Mouse (Mus musculus): Measurements from ENCODE around the gene Zg16. TPM values are rescaled to one million over a fixed set of nuclear protein-coding genes. Genes with fewer than 3 reads are reported as not detected.
A peak's percentile ranks its signal among the peaks of the same experiment; 100 is the strongest.

Gene Zg16
- polyA plus RNA-seq, 1 experiment from 2014 or later = not detected

DNA sequence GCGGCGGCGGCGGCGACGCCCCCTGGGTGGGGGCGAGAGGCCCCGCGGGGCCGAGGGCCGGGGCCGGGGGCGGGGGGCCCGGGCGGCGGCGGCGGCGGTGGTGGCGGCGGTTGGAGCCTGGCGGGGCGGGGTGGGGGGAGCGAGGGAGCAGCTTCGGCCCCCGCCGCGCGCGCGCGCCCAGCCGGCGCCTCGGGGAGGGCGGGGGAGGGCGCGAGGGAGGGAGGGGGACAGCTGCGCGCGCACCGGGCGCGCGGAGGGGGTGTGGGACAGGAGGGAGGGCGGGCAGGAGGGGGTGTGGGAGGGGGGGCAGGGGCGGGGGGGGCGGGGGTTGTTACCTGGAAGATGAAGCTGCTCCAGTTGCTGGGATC is 60.5 kb downstream of the Zg16 start:
- H3K4me3 ChIP-seq (ENCODE audit: control insufficient read depth in 1 of 2, insufficient read depth in 1 of 2, low read depth in 1 of 2, low read length in 2 of 2) = peak overlapping the region; percentile 88 to 98
- no peak for ATAC-seq (ENCODE audit: insufficient number of reproducible peaks, insufficient read depth, low FRiP score, low read depth)
- peak overlapping the region; percentile 96 for H3K4me2 ChIP-seq (ENCODE audit: low read length)
- H3K9ac ChIP-seq (ENCODE audit: low read length) = peak overlapping the region; percentile 99
- H3K9me3 ChIP-seq (ENCODE audit: control insufficient read depth, low read length) = no peaks in the 10 kb centered on the region
- no peaks in the 10 kb centered on the region for H3K27me3 ChIP-seq (ENCODE audit: control insufficient read depth, insufficient read depth, low read length)
- H3K36me3 ChIP-seq (ENCODE audit: control insufficient read depth, insufficient read depth, low read length) = peaks cover 72% of the 10 kb centered on the region
- H3K27ac ChIP-seq (replicated peaks in 1 of 2; ENCODE audit: control insufficient read depth in 1 of 2, insufficient read depth in 1 of 2, low read depth in 2 of 2, low read length in 2 of 2) = peak overlapping the region; percentile 91 to 100
- H3K4me1 ChIP-seq (ENCODE audit: control insufficient read depth in 2 of 2, insufficient read depth in 2 of 2, low read length in 2 of 2) = peaks cover 19 to 40% of the 10 kb centered on the region in 2 experiments
- no CpG with 5 or more reads among the region's 48 CpGs for WGBS

GRCm38 (mm10) chr7:127026161-127026600 is 60.9 kb downstream of the Zg16 start:
- Histone ChIP-seq H3K4me2 (ENCODE audit: low read length) (peak overlapping the region; percentile 96), H3K4me3 (ENCODE audit: control insufficient read depth in 1 of 2, insufficient read depth in 1 of 2, low read depth in 1 of 2, low read length in 2 of 2) (peak overlapping the region; percentile 88 to 98), H3K4me1 (ENCODE audit: control insufficient read depth in 2 of 2, insufficient read depth in 2 of 2, low read length in 2 of 2) (peaks cover 23 to 45% of the 10 kb centered on the region in 2 experiments), H3K9ac (ENCODE audit: low read length) (peak overlapping the region; percentile 99), H3K9me3 (ENCODE audit: control insufficient read depth, low read length) (no peaks in the 10 kb centered on the region), H3K27me3 (ENCODE audit: control insufficient read depth, insufficient read depth, low read length) (no peaks in the 10 kb centered on the region), H3K36me3 (ENCODE audit: control insufficient read depth, insufficient read depth, low read length) (peaks cover 67% of the 10 kb centered on the region), H3K27ac (replicated peaks in 1 of 2; ENCODE audit: control insufficient read depth in 1 of 2, insufficient read depth in 1 of 2, low read depth in 2 of 2, low read length in 2 of 2) (peak overlapping the region; percentile 91 to 100)
- ATAC-seq (ENCODE audit: insufficient number of reproducible peaks, insufficient read depth, low FRiP score, low read depth) = peak; percentile 29
- WGBS = under 1% methylated on average over 42 of the region's 48 CpGs

GRCm38 (mm10) chr7:127025556-127026160 is 61.5 kb downstream of the Zg16 start:
- H3K4me3 ChIP-seq (ENCODE audit: control insufficient read depth in 1 of 2, insufficient read depth in 1 of 2, low read depth in 1 of 2, low read length in 2 of 2) = peak overlapping the region; percentile 88 to 98
- peaks cover 26 to 49% of the 10 kb centered on the region in 2 experiments for H3K4me1 ChIP-seq (ENCODE audit: control insufficient read depth in 2 of 2, insufficient read depth in 2 of 2, low read length in 2 of 2)
- H3K4me2 ChIP-seq (ENCODE audit: low read length) = peak overlapping the region; percentile 96
- H3K36me3 ChIP-seq (ENCODE audit: control insufficient read depth, insufficient read depth, low read length) = peaks cover 62% of the 10 kb centered on the region
- ATAC-seq (ENCODE audit: insufficient number of reproducible peaks, insufficient read depth, low FRiP score, low read depth) = no peak
- H3K27ac ChIP-seq (replicated peaks in 1 of 2; ENCODE audit: control insufficient read depth in 1 of 2, insufficient read depth in 1 of 2, low read depth in 2 of 2, low read length in 2 of 2) = peak overlapping the region; percentile 91 to 100
- no peaks in the 10 kb centered on the region for H3K9me3 ChIP-seq (ENCODE audit: control insufficient read depth, low read length)
- peak overlapping the region; percentile 99 for H3K9ac ChIP-seq (ENCODE audit: low read length)
- H3K27me3 ChIP-seq (ENCODE audit: control insufficient read depth, insufficient read depth, low read length) = no peaks in the 10 kb centered on the region
- under 1% methylated on average over 57 of the region's 65 CpGs for WGBS

- Histone ChIP-seq H3K27me3 (ENCODE audit: control insufficient read depth, insufficient read depth, low read length) (no peaks in the 10 kb centered on the region), H3K4me2 (ENCODE audit: low read length) (peak overlapping the region; percentile 96), H3K9ac (ENCODE audit: low read length) (peak overlapping the region; percentile 99), H3K4me3 (ENCODE audit: control insufficient read depth in 1 of 2, insufficient read depth in 1 of 2, low read depth in 1 of 2, low read length in 2 of 2) (peak overlapping the region; percentile 88 to 98), H3K36me3 (ENCODE audit: control insufficient read depth, insufficient read depth, low read length) (peaks cover 55% of the 10 kb centered on the region), H3K4me1 (ENCODE audit: control insufficient read depth in 2 of 2, insufficient read depth in 2 of 2, low read length in 2 of 2) (peaks cover 31 to 56% of the 10 kb centered on the region in 2 experiments), H3K27ac (replicated peaks in 1 of 2; ENCODE audit: control insufficient read depth in 1 of 2, insufficient read depth in 1 of 2, low read depth in 2 of 2, low read length in 2 of 2) (peak overlapping the region; percentile 91 to 100), H3K9me3 (ENCODE audit: control insufficient read depth, low read length) (no peaks in the 10 kb centered on the region)
- under 1% methylated on average over 30 of the region's 30 CpGs for WGBS
- peak; percentile 8 for ATAC-seq (ENCODE audit: insufficient number of reproducible peaks, insufficient read depth, low FRiP score, low read depth)
These were observed 62.2 kb downstream of the Zg16 start for GRCm38 (mm10) chr7:127024755-127025555.

GRCm38 (mm10) chr7:127023896-127024690 is 63.0 kb downstream of the Zg16 start:
- WGBS = 25% methylated on average over 19 of the region's 19 CpGs
- H3K4me2 ChIP-seq (ENCODE audit: low read length) = peak overlapping the region; percentile 96
- H3K27ac ChIP-seq (replicated peaks in 1 of 2; ENCODE audit: control insufficient read depth in 1 of 2, insufficient read depth in 1 of 2, low read depth in 2 of 2, low read length in 2 of 2) = peak overlapping the region in 1 of 2 experiments; percentile 100; a peak in 2 of 4 replicates
- no peaks in the 10 kb centered on the region for H3K27me3 ChIP-seq (ENCODE audit: control insufficient read depth, insufficient read depth, low read length)
- H3K9ac ChIP-seq (ENCODE audit: low read length) = peak overlapping the region; percentile 99
- peak overlapping the region; percentile 88 to 98 for H3K4me3 ChIP-seq (ENCODE audit: control insufficient read depth in 1 of 2, insufficient read depth in 1 of 2, low read depth in 1 of 2, low read length in 2 of 2)
- H3K9me3 ChIP-seq (ENCODE audit: control insufficient read depth, low read length) = no peaks in the 10 kb centered on the region
- H3K36me3 ChIP-seq (ENCODE audit: control insufficient read depth, insufficient read depth, low read length) = peaks cover 46% of the 10 kb centered on the region
- peaks cover 31 to 57% of the 10 kb centered on the region in 2 experiments for H3K4me1 ChIP-seq (ENCODE audit: control insufficient read depth in 2 of 2, insufficient read depth in 2 of 2, low read length in 2 of 2)
- ATAC-seq (ENCODE audit: insufficient number of reproducible peaks, insufficient read depth, low FRiP score, low read depth) = no peak

GRCm38 (mm10) chr7:127023272-127023691 is 63.8 kb downstream of the Zg16 start:
- Histone ChIP-seq H3K4me3 (ENCODE audit: control insufficient read depth in 1 of 2, insufficient read depth in 1 of 2, low read depth in 1 of 2, low read length in 2 of 2) (peak overlapping the region in 1 of 2 experiments; percentile 98; a peak in 1 of 4 replicates), H3K4me1 (ENCODE audit: control insufficient read depth in 2 of 2, insufficient read depth in 2 of 2, low read length in 2 of 2) (peaks cover 31 to 57% of the 10 kb centered on the region in 2 experiments), H3K4me2 (ENCODE audit: low read length) (peak overlapping the region; percentile 96), H3K36me3 (ENCODE audit: control insufficient read depth, insufficient read depth, low read length) (peaks cover 38% of the 10 kb centered on the region), H3K27ac (replicated peaks in 1 of 2; ENCODE audit: control insufficient read depth in 1 of 2, insufficient read depth in 1 of 2, low read depth in 2 of 2, low read length in 2 of 2) (no peak overlapping the region), H3K27me3 (ENCODE audit: control insufficient read depth, insufficient read depth, low read length) (no peaks in the 10 kb centered on the region), H3K9ac (ENCODE audit: low read length) (peak overlapping the region; percentile 99), H3K9me3 (ENCODE audit: control insufficient read depth, low read length) (no peaks in the 10 kb centered on the region)
- WGBS = 77% methylated on average over 13 of the region's 13 CpGs
- ATAC-seq (ENCODE audit: insufficient number of reproducible peaks, insufficient read depth, low FRiP score, low read depth) = no peak

Measured in heart, embryonic 14.5 days (tissue).